Mouse (Mus musculus): ENCODE results near the gene Gm9844. TPM values are rescaled to one million over a fixed set of nuclear protein-coding genes. Genes with fewer than 3 reads are reported as not detected.

Gm9844 gene
- polyA plus RNA-seq, 1 experiment from 2014 or later: 25.5 TPM

DNA sequence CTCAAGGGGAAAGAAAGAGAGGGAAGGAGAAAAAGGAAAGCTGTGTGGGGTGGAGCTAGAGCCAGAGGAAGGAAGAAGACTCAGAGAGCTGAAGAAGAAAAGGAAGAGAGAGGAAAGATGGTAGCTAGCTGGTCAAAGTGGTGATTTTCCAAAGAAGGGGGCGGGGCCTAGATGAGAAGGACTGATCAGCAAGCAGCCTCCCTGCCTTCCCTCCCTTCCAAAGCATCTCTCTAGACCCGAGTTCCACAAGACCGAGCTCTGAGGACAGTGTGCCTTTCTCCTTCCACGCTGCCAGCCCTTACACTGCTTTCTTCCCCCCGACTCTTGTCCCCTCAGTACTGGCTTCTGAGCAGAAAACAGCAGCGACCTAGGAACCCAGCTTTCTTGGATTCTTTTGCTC is 2.1 kb downstream of the Gm9844 start:
- no peaks in the 10 kb centered on the region for H3K9me3 ChIP-seq (ENCODE audit: low read depth, low read length)
- H3K27me3 ChIP-seq (ENCODE audit: insufficient read depth, low read length): no peaks in the 10 kb centered on the region; the same call in 1 of the 2 replicates
- no peak overlapping the region for H3K27ac ChIP-seq (ENCODE audit: low read depth)
- no peak overlapping the region for H3K4me3 ChIP-seq (ENCODE audit: low read depth, low read length)
- H3K9ac ChIP-seq: no peak overlapping the region
- H3K4me2 ChIP-seq: no peak overlapping the region
- ATAC-seq (ENCODE audit: insufficient read depth) (no peak), DNase-seq (no peak)
- no peaks in the 10 kb centered on the region for H3K4me1 ChIP-seq (ENCODE audit: insufficient read depth)
- no peak for TF ChIP-seq CTCF (IDR thresholded peaks at IDR 0.05; ENCODE audit: low read depth)
- 28% methylated on average over 6 of the region's 6 CpGs for WGBS
- no peaks in the 10 kb centered on the region for H3K36me3 ChIP-seq (ENCODE audit: insufficient read depth)

DNA sequence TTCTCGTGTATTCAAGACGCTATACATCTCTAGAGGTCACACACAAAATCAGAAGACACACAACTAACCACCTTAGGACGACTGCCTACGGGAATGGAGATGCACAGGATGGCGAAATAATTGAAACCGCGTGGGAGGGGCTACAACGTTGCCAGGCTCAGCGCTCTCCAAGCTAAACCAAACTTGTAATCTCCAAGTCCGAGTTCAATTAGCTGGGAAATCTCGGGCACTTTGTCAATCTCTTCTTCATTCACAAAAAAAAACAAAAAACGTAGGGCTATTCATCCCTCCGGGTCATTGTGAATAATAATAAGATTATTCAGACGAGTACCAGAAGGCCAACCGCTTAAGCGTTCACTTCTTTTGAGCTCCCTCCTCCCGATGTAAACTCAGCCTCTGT is 7.1 kb downstream of the Gm9844 start:
- 64% methylated on average over 17 of the region's 17 CpGs for WGBS
- Histone ChIP-seq H3K36me3 (ENCODE audit: insufficient read depth) (no peaks in the 10 kb centered on the region), H3K27me3 (ENCODE audit: insufficient read depth, low read length) (no peaks in the 10 kb centered on the region; the same call in none of the 2 replicates), H3K9me3 (ENCODE audit: low read depth, low read length) (no peaks in the 10 kb centered on the region), H3K27ac (ENCODE audit: low read depth) (no peak overlapping the region), H3K4me1 (ENCODE audit: insufficient read depth) (no peaks in the 10 kb centered on the region), H3K9ac (no peak overlapping the region), H3K4me3 (ENCODE audit: low read depth, low read length) (no peak overlapping the region), H3K4me2 (no peak overlapping the region)
- DNase-seq (no peak), ATAC-seq (ENCODE audit: insufficient read depth) (no peak)
- no peak for TF ChIP-seq CTCF (IDR thresholded peaks at IDR 0.05; ENCODE audit: low read depth)

- no peak for TF ChIP-seq CTCF (IDR thresholded peaks at IDR 0.05; ENCODE audit: low read depth)
- H3K9me3 ChIP-seq (ENCODE audit: low read depth, low read length): no peaks in the 10 kb centered on the region
- 44% methylated on average over 39 of the region's 41 CpGs for WGBS
- H3K36me3 ChIP-seq (ENCODE audit: insufficient read depth): no peaks in the 10 kb centered on the region
- no peaks in the 10 kb centered on the region for H3K4me1 ChIP-seq (ENCODE audit: insufficient read depth)
- H3K27me3 ChIP-seq (ENCODE audit: insufficient read depth, low read length): no peaks in the 10 kb centered on the region; the same call in none of the 2 replicates
- DNase-seq (no peak), ATAC-seq (ENCODE audit: insufficient read depth) (no peak)
- no peak within 1 kb of the TSS for H3K4me3 ChIP-seq (ENCODE audit: low read depth, low read length)
- H3K4me2 ChIP-seq: no peak within 1 kb of the TSS
- no peak within 1 kb of the TSS for H3K27ac ChIP-seq (ENCODE audit: low read depth)
- no peak within 1 kb of the TSS for H3K9ac ChIP-seq
Observed at GRCm38 (mm10) chr7:24869532-24870165, 7.6 kb downstream of the Gm9844 start, which contains the start of the genes Lypd4 and Dmrtc2. Gene Lypd4 (minus strand): TSS chr7:24869941. Gene Dmrtc2 (plus strand): TSS chr7:24870057.

- DNase-seq (no peak), ATAC-seq (ENCODE audit: insufficient read depth) (no peak)
- Histone ChIP-seq H3K36me3 (ENCODE audit: insufficient read depth) (no peaks in the 10 kb centered on the region), H3K4me1 (ENCODE audit: insufficient read depth) (no peaks in the 10 kb centered on the region), H3K9ac (no peak overlapping the region), H3K4me2 (no peak overlapping the region), H3K4me3 (ENCODE audit: low read depth, low read length) (no peak overlapping the region), H3K27me3 (ENCODE audit: insufficient read depth, low read length) (no peaks in the 10 kb centered on the region), H3K27ac (ENCODE audit: low read depth) (no peak overlapping the region), H3K9me3 (ENCODE audit: low read depth, low read length) (no peaks in the 10 kb centered on the region)
- WGBS: 66% methylated on average over 3 of the region's 3 CpGs
- TF ChIP-seq CTCF (IDR thresholded peaks at IDR 0.05; ENCODE audit: low read depth): no peak
Observed at GRCm38 (mm10) chr7:24877588-24877987, 15.6 kb downstream of the Gm9844 start.

DNA sequence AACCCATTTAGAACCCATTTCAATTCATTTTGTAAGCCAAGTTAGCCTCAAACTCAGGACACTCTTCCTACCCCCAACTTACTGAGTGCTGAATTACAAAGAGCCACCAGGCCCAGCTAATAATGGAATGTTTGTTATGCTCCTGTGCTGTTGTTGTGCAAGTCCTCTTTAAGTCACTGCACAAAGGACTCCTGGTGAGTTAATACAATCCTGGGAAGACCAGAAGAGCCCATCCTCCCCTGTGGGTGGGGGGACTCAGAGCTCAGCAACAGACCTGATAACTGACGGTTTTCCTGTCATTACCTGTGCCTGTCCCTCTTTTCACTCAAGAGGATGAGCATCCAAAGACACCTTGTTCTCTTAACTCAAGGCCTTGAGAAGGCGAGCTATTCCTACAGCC is 17.6 kb downstream of the Gm9844 start:
- no peaks in the 10 kb centered on the region for H3K4me1 ChIP-seq (ENCODE audit: insufficient read depth)
- no peaks in the 10 kb centered on the region for H3K9me3 ChIP-seq (ENCODE audit: low read depth, low read length)
- no peak overlapping the region for H3K4me3 ChIP-seq (ENCODE audit: low read depth, low read length)
- H3K27ac ChIP-seq (ENCODE audit: low read depth): no peak overlapping the region
- DNase-seq: no peak
- TF ChIP-seq CTCF (IDR thresholded peaks at IDR 0.05; ENCODE audit: low read depth): no peak
- H3K4me2 ChIP-seq: no peak overlapping the region
- no peaks in the 10 kb centered on the region for H3K36me3 ChIP-seq (ENCODE audit: insufficient read depth)
- no peak overlapping the region for H3K9ac ChIP-seq
- no peak for ATAC-seq (ENCODE audit: insufficient read depth)
- no peaks in the 10 kb centered on the region for H3K27me3 ChIP-seq (ENCODE audit: insufficient read depth, low read length)
- 36% methylated on average over 2 of the region's 2 CpGs for WGBS

DNA sequence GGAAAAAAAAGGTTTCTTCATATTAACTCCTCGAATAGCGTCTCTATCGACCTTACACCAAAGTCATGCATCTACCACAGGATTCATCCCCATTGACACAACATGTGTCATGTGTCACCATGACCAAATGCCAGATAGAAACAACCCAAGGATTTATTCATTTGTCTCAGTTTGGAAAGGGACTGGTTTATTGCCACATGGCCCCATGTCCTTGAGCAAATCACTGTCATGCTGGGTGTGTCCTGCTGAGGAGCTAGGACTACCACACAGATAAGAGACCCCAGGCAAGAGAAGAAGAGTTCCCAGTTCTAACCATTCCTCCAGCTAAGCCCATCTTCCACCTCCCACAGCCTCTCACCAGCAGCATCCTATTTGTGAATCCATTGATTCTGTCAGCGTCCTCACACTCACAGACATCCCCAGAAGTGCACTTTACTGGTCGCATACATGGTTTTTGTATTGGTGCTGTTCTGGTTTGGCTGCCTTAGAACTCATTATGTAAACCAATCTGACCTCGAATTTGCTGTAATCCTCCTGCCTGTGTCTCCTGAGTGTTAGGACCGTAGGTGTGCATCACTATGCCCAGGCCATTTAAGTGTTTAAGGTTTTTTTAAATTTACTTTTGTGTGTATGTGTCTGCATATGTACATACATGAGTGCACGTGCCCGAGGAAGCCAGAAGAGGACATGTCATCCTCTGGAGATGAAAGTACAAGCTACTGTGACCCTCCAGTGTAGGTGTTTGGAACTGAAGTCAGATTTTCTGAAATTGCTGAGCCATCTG is 20.6 kb downstream of the Gm9844 start:
- no peak for DNase-seq
- H3K4me2 ChIP-seq: no peak overlapping the region
- no peak overlapping the region for H3K4me3 ChIP-seq (ENCODE audit: low read depth, low read length)
- no peak for ATAC-seq (ENCODE audit: insufficient read depth)
- peaks cover 8% of the 10 kb centered on the region for H3K4me1 ChIP-seq (ENCODE audit: insufficient read depth)
- no peak overlapping the region for H3K27ac ChIP-seq (ENCODE audit: low read depth)
- H3K9ac ChIP-seq: no peak overlapping the region
- TF ChIP-seq CTCF (IDR thresholded peaks at IDR 0.05; ENCODE audit: low read depth): no peak
- WGBS: 89% methylated on average over 9 of the region's 9 CpGs
- H3K27me3 ChIP-seq (ENCODE audit: insufficient read depth, low read length): no peaks in the 10 kb centered on the region
- H3K36me3 ChIP-seq (ENCODE audit: insufficient read depth): peaks cover 26% of the 10 kb centered on the region
- H3K9me3 ChIP-seq (ENCODE audit: low read depth, low read length): no peaks in the 10 kb centered on the region
